Mouse (Mus musculus): Measurements from ENCODE around the gene Spag6.

- no peak for TF ChIP-seq CTCF (IDR thresholded peaks at IDR 0.05; ENCODE audit: control insufficient read depth, insufficient read depth, insufficient replicate concordance, low read depth, low read length)
- TF ChIP-seq POLR2A (IDR thresholded peaks at IDR 0.05; ENCODE audit: control insufficient read depth, low read depth, low read length), result no peak
Measured at GRCm38 (mm10) chr2:18710356-18710755, 16.5 kb downstream of the Spag6 start.

All from testis, adult 2 months (tissue).